Mouse (Mus musculus) lung, postnatal 4 days (tissue): Measurements from ENCODE around the gene Sardh.

Experiments used
- DNase-seq, 2 experiments: peaks; one replicate each; pipeline ENCODE4 v3.0.0; 2021

Gene Sardh

DNA sequence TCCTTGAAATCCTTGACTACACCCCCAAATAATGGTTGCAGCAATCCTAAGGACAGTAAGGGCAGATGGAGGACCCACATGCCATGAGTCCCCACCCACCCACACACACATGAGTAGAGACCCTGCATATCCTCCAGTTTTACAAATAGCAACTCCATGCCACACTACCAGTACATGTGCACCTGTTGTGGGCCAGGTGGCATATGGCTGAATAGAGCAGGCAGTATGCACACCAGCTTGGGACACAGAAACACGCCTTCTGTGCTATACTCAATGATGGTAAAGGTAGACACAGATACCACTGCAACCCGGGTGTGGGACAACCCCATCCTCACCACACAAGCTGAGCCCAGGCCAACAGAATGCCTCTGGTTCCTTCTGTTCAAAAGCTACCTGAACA is 82.1 kb downstream of the Sardh start:
- DNase-seq = no peak

DNA sequence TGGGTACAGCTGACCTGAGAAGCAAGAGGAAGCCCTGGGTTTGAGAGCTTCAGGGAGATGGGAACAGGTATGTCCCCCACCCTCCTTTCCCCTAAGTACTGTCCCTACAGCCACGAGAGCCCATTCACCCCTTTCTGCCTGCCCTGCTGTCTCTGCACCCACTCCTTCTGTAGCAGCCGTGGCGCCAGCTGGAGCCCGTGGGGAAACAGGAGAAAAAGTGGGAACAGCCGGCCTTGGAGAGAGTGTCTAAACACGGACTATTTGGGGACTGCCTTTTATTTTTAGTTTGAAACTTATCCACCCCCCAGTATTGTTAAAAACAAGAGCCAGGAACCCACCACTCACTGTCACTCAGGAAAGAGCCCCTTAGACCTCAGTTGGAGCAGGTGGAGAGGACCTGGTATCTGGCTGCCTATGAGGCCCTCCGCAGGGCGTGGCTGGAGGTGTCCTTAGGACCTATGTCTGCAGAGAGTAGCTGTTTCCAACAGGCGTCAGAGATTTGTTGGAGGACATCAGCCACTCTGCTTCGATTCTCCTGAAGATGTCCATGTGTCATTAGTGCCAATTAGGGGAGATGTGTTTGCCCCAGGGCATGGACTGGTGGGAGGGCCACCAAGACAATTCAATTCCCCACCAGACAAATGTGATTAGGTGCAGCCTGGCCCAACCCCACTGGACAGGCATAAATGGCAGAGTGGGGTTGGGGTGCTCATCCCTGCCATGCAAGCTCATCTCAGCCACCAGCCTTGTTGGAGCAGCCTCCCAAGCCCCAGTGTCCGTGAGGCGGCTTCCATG is 83.1 kb downstream of the Sardh start, which contains the start of gene Dbh:
Dbh (plus strand) TSS at position 438 of the 795 bp plus-strand sequence.
- DNase-seq = no peak

DNA sequence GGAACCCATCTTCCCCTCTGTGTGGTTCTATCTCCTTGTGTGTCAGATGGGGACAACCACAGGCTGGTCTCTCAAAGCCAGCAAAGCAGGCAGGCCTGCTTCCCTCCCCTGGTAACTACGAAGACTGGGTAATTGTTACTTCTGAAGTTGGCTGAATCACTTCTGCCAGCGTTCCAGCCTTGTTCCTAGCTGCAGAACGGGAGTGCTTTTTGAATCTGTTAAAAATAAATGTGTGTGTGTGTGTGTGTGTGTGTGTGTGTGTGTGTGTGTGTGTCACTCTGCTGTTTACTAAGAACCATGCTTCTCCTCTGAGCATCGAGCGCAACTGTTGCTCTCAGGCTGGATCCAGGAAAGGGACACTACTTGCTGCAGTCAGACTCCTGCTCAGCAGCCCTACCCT is 84.3 kb downstream of the Sardh start:
- no peak for DNase-seq

DNA sequence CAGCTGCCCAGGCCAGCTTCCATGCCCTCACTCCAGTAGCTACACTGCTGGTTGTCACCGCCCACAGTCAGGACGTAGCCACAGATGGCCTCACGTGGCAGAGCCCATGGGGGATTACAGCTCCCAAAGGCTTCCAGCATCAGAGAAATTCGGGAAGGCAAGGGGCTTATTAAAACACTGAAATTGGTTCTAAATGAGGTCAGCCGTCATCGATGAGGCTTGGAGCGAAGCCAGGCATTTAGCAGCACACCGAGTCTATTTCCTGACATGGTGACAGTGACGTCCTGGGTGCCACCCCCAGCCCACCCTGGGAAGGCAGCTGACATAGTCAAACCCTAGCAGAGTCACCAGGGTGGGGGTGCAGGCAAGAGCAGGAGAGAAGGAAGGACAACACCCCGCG is 85.5 kb downstream of the Sardh start:
- DNase-seq = no peak

DNA sequence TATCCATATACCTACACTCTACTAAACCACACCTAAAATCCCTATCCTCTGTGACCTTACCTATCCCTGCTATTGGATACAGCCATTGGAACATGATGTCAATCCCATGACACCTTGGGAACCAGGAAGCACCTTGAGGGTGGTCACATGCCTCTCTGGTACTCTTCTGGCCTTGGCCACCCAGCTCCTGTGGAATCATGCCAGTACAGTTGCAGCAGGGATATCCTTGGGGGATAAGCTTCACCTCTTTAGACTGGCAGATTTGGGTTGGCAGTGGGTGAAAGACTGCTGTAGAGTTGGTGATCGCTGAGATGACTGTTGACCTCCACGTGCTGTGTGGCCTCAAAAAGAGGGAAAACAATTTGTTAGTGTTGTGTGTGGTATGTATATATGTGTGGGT is 86.6 kb downstream of the Sardh start:
- no peak for DNase-seq

DNA sequence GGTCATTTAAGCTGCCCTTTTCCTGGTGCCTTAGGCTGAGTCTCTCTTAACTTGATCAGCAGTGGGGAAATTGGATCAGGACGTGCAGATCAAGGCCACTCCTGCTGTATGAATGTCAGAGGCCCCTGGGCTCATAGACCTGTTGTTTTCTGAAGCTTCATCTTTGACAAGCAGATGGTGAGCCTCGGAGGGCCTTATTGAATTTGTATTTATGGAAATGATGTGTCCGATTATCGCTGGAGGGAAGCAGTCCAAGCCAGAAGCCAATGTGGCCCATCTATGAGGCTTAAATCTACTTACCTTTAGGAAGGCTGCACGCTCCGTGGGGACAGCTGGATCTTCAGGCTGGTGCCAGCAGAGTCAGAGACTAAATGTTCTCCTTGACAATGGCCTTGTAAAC is 91.5 kb downstream of the Sardh start:
- no peak for DNase-seq

DNA sequence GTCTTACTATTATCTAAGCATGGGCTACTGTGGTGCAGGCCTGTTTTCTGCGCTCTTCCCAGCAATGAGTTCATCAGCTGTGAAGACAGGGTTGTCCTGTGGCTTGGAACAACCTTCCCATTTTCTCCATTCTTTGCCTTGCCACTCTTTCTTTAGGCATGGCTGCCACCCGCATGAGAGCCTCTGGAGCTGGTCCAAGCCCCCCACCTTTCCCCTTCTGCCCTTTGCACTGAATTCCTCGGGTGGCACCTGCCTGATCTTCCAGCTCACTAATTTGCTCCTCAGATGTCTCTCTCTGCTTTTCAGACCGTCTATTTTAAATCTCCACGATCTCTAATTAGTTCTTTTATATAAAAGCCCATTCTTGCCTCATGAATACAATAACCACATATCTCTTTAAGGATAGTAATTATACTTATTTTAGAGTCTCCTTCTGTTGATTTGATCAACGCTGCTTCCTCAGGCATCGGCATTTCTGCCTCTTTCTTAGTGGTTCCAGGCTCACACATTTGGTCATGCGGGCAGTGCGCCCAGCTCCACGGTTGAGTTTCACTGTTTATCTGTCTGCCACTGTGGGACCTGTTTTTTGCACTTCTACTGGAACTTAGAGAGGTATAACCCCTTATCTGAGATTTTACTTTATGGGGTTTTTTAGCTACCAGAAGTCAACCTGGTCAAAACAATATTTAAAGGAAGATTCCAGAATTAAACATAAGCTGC is 93.5 kb downstream of the Sardh start:
- no peak for DNase-seq

DNA sequence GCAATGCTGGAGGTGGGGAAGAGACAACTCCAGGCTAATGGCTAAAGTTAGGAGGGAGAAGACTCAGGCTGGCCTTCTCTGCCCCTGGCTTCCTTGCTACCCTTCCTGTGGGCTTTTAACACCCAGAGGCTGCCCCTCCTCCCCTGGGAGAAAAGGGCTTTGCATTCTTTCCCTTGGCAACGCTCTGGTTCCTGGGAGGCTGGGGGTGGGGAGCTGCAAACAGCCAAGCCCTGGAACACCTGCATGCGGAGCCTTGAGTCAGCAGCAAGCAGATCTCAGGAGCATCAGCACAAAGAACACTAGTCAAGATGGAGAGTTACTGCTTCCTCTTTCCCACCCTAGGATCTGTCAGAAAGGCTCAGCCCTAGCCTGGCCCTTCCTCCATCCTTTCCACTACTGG is 98.7 kb downstream of the Sardh start:
- DNase-seq = no peak

DNA sequence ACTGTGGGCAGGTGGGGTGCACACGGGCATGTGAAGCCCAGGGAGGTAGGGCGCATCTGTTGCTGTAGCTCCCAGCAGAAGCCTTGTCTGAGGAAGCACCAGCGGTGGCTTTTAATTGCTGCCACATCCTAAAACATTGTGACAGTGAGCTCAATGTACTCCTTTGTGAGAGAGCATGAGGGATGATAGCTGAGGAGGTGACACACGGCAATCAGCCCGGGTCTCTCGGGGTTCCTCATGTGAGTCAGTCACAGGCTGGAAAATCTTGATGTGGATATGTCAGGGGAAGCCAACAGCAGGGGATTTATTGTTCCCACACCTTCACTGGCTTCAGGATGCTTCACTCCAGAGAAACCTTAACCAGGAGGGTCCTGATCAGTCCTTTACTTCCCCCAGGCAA is 101.3 kb downstream of the Sardh start:
- no peak for DNase-seq

DNA sequence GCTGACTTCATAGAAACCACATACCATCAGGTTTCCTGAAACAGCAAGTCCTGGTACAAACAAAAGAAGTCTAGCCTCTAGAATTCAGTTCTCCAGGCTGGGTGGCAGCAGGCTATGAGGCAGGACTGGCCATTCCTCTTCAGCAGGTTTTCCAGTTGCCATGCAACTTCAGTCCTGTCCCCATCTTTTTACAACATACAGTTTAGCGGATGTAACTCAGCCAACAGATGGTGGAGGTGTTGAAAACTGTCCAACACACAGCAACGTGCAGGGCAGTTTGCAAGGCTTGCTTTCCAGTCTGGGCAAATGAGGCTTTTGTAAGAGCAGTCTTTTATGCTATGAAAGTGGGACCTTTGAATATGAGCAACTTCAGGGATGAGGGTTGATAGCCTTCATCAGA is 103.2 kb downstream of the Sardh start:
- no peak for DNase-seq

DNA sequence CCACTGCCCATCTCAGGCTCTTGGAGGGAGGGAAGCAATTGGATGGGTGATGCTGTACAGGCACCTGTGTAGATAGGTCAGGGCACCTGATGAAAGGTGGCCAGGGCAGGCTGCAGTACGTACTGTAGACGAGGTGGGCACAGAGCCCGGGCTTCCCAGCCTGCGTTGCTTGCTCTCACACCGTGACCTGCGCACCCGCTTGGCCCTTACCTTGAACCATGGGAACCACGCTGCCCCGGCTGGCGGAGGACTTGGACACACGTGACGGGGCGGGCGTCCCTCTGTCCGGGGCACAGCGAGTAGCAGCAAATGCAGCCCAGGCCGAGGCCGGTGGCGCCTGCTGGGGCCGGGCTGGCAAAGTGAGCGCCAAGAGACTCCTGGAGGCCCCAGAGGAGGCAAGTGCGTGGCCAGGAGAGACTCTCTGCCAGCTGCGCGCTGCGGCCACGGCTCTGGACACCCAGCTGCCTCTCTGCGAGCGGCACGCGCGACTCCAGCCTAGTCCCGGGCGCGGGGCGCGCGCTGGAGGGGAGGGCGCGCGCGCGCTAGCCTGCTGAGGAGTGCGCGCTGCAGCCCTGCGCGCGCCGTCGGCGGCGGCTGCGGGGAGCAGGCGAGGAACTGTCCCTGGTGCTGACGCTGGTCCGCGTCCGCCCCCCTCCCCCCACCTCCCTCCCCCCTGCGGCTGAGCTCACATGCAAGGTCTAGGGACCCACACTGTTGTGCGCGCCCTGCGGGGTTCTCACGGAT is 106.0 kb downstream of the Sardh start, which contains the start of gene Fam163b:
Fam163b (minus strand) TSS at position 542 of the 744 bp plus-strand sequence.
- peak; percentile 49 to 76 for DNase-seq
